Mouse (Mus musculus) testis, postnatal 10 days (tissue): ENCODE data around the gene Mup16.
"Not testable (repeated sequence)": the region's sequence is repeated elsewhere in the genome, so short reads cannot be mapped to it uniquely, and the experiment has no call there.

Experiments used
- DNase-seq: peaks from one replicate; pipeline ENCODE4 v3.0.0; 2021; ENCODE audit warnings: low spot score

The Mup16 gene

DNA sequence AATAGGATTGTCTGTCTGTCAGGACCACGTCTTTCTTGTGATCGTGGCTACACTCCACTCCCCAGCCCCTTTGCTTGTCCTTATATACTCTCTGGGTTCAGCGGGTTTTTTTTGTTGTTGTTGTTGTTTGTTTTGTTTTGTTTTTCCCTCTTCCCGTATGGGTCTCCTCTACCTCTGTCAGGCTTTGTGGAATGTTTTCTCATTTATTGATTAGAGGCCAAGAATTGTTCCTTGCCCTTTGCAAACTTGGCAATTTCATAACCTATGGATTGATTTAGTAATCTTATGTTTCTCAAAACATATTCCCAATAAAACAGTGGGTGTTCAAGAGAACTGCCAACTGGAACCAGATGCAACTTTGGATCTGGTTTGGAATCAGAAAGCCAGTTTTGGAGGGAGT lies at the start of gene Mup16:
TSS of gene Mup16 (minus strand) at position 101 of the 400 bp plus-strand sequence.
- DNase-seq = not testable (repeated sequence)

- peak; percentile 41 for DNase-seq
These were observed 36.6 kb upstream of the Mup16 start for GRCm38 (mm10) chr4:61555887-61556286.
